Mouse (Mus musculus): ENCODE measurements around the gene Ednra.

The Ednra gene

DNA sequence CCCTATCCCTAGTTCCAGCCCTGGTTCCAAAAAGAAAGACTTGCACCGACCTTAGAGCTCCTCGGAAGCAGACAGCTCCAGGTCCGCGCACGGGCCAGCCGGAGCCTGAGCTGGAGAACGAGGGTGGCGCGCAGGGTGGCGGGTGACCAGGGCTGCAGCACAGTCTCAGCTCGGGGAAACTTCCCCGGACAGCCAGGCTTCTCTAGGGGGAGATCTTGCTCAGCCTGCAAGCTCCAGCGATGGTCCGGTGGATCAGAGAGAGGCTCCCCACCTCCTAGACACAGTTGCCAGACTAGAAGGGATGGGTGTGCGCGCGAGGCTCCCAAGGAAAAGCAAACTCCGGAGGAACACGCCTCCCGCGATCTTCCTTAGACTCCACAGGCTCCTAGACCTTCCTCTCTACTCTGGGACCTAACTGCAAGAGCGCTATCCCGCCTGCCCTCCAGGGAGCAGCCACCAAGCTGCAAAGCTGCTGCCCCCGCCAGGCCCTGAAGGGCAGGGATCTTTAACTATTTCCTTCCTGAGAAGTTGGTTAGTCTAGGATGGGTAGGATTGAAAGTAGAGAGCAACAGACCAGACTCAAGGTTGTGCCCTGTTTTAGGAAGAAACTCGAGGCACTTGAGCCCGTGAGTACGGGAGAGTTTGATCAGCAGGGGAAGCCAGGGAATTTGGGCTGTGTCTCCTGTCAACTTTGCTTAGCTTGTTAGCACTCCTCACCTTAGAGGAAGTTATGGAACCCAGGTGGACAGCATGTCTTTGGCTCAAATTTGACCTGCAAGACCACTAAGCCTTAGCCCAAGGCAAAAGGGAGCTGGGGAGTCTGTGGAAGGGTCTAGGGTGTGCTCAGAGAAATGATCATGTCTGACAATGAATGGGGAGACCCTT, at the start of gene Ednra:
Ednra (minus strand) TSS at position 419 of the 885 bp plus-strand sequence.
- no peak for DNase-seq (ENCODE audit: low spot score)

DNA sequence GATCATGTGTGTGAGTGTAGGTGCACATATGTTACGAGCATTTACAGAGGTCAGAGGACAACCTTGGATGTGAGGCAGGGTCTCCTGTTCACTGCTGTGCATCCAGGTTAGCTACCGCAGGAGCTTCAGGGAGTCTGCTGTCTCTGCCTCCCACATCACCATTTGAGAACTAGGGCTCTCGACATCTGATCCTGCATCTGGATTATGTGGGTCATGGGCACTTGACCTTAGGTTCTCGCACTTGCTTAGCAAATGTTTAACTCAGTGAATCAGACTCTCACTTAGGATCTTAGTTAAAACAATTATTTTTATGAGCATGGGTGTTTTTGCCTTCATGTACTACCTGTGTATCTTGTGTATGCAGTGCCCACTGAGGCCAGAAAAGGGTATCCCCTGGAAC, 49.6 kb upstream of the Ednra start:
- DNase-seq (ENCODE audit: low spot score), result no peak

- no peak for DNase-seq (ENCODE audit: low spot score)
Measured at GRCm38 (mm10) chr8:77773256-77773655, 49.0 kb upstream of the Ednra start.

- no peak for DNase-seq (ENCODE audit: low spot score)
Measured at GRCm38 (mm10) chr8:77772210-77772886, 48.1 kb upstream of the Ednra start.

GRCm38 (mm10) chr8:77770966-77771365, 46.7 kb upstream of the Ednra start:
- DNase-seq (ENCODE audit: low spot score), result no peak

GRCm38 (mm10) chr8:77768916-77769315, 44.7 kb upstream of the Ednra start:
- no peak for DNase-seq (ENCODE audit: low spot score)

DNA sequence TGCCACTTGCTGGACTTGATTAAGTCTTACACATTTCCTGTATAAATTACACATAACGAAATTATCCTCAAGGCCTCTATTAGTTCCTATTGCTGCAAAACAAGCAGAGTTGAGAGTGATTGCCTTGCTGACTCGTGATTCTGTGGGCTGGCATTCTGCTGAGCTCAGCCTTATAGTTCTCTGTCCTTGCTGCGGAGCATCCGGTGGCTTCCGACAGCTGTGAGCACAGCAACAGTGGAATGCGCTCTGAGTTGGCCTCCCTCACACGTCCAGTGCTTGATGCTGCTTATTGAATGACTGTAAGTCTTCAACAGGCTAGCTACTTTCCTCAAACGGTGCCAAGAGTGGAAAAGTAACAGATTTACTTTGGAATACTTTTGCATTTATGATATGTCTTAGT, 40.0 kb upstream of the Ednra start:
- DNase-seq (ENCODE audit: low spot score), result no peak

- no peak for DNase-seq (ENCODE audit: low spot score)
Measured at GRCm38 (mm10) chr8:77762967-77763366, 38.7 kb upstream of the Ednra start.

DNA sequence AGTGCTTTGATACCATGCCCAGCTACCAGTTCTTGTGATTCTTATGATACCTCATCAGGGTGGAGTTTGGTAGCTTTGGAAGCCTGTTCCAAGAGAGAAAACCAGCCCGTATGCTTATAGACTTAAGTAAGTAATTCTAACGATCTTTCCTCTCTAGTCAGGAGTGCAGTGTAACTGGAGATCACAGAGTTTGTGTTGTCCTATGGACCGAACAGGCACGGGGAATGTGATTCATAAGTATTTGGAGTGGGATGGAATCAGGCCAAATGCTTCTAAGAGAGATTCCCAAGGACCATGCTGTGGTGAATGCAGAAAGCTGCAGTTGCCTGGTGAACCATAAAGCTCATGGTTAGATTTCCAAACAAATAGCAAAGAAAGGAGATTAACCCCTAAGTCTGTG, 31.2 kb upstream of the Ednra start:
- DNase-seq (ENCODE audit: low spot score), result no peak

DNA sequence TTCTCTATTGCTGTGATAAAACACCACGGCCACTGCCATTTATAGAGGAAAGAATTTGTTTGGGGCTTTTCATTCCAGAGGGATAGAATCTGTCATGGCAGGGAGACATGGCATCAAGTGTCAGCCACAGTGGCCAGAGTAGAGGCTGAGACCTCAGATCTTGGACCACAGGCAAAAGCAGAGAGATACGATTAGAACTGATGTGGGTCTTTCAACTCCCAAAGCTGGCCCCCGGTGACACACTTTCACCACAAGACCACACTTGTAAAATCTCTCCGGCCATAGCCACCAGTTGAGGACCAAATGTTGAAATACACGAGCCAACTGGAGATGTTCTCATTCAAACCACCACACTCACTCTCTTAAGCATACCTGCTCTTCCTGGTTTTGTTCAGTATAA, 29.5 kb upstream of the Ednra start:
- no peak for DNase-seq (ENCODE audit: low spot score)

DNA sequence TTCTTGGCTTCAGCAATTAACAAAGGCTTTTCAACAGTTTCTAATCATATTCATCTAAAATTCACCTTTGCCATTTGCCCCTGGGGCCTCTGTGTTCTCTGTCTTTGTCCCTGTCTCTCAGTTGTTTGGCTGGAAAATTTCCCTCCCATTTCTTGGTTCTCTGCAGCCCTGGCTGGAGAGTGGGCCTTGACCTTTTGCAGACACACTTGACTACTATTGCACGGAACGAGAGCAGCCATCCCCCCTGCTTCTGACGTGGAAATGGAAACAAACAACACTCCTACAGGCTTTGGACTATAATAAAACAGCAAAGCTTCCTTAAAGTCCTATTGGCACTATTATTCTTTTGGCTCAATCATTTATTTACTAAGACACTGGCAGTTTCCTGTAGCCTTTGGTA, 27.8 kb upstream of the Ednra start:
- no peak for DNase-seq (ENCODE audit: low spot score)

DNA sequence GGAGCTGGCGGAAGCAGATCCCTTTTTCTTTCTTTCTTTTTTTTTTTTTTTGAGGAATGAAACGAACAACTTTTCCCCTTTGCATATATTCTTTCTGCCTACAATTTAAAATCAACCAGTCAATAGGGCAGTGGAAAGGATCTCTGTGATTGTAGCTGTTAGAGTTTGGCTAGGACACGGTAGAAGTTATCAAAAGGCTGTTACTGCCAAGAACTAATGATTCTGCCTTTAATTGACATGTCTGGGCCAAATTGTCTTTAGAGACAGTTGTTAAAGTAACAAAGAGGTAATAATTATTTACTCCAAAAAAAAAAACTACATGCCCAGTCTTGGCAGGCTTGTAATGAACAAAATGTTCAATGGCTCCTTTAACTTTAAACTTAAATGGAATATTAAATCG, 26.1 kb upstream of the Ednra start:
- DNase-seq (ENCODE audit: low spot score), result no peak

DNA sequence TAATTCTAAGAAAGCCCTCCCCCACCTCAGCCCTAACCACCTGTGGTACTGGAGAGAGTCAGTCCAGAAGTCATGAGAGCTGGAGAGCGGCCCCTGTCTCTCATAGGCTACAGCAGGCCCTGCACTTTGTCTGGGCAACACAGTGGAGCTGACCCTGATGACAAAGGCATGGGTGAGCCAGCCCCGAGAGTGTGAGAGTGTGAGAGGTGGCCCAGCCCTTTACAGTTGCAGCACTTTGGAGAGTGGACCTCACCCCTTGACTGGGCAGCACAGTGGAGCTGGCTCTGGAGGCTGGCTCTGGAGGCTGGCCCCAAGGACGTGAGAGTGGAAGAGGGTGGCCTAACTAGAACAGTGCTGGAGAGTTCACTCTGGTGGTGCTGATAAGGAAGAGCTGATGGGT, 20.2 kb upstream of the Ednra start:
- DNase-seq (ENCODE audit: low spot score), result no peak

DNA sequence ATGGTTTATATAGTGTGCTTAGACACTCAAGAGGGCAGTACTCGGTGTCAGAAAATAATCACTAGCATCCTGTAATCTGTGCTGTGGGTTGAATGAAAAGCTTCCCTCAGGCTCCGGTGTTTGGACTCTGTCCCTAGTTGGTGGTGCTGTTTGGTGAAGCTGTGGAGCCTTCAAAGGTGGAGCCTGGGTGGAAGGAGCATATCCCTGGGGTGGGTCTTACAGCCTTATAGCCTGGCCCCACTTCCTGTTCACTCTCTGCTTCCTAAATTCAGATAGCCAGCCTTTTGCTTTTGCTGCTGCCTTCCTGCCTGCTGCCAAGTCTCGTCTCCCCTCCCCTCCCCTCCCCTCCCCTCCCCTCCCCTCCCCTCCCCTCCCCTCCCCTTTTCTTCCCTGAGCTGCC, 18.1 kb upstream of the Ednra start:
- DNase-seq (ENCODE audit: low spot score), result no peak

DNA sequence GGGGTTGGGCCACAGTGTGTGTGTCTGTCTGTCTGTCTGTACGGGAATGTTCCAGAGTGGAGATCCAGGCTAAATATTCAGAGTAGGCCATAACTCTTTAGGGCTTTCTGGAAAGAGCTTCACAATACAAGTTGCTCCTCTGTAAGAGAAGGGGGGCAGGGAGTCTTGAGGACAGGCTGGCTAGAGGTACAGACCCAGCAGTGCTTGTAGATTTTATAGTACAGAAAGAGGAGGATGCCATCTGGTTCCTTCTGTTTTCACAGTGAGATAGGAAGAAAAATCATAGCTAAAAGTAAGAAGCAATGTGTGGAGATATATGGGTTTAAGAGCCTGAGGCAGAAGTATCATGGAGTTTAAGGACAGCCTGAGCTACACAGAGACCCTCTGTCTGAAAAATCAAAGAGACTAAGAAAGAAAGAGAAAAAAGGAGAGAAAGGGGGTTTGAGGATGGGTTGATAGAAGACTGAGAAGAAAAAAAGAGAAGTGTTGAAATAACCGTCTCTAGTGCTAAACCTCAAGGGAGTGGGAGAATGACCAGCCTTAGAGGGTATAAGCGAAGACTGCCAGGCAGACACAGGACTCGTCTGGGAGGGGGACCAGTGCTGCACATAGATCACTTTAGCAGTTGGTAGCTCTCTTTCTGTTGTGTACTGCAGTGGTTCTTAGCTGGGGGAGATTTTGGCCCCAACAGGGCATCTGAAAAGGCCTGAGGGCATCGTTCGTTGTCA, 16.9 kb upstream of the Ednra start:
- DNase-seq (ENCODE audit: low spot score), result no peak

GRCm38 (mm10) chr8:77738419-77738818, 14.2 kb upstream of the Ednra start:
- DNase-seq (ENCODE audit: low spot score), result no peak

- DNase-seq (ENCODE audit: low spot score), result no peak
Measured at GRCm38 (mm10) chr8:77737327-77737726, 13.1 kb upstream of the Ednra start.

GRCm38 (mm10) chr8:77733792-77734191, 9.5 kb upstream of the Ednra start:
- DNase-seq (ENCODE audit: low spot score), result no peak

- DNase-seq (ENCODE audit: low spot score), result no peak
Measured at GRCm38 (mm10) chr8:77732964-77733363, 8.7 kb upstream of the Ednra start.

DNA sequence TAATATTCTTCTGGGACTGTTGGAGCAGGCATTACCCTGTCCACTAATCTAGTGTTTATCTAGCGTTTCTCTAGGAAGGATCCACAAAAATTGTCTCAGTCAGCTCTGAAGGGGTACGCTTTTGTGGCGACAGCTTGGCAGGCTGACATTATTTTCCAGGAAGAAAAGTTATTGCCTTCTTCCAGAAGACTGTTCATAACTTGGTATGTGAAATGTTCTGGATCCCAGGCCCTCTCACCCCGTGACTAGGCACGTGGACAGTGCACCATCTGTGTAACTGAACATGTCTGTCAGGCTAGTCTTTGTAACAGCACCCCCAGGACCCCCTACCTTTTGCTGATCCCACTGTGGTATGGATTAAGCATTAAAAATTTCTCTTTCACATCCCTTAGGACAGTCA, 1.1 kb upstream of the Ednra start:
- no peak for DNase-seq (ENCODE audit: low spot score)

GRCm38 (mm10) chr8:77723534-77724045, 674 bp downstream of the Ednra start:
- DNase-seq (ENCODE audit: low spot score), result no peak

- DNase-seq (ENCODE audit: low spot score), result no peak
Measured at GRCm38 (mm10) chr8:77723018-77723417, 1.2 kb downstream of the Ednra start.

DNA sequence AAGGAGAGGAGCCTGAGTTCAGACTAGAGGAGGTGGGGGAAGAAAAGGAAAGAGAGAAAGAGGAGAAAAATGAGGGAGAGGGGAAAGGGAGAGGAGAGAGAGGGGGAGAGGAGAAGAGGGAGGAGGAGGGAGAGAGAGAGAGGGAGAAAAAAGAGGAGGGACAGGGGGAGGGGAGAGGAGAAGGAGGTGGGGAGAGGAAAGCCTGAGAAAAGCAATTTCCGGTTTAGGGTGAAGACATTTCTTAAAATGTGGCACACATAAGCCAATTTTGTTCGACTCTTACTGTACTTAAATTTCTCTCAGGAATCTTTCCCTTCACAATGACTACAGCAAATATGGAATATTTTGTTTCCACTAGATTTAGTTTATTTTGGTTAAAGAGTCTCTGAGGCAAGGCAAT, 5.3 kb downstream of the Ednra start:
- no peak for DNase-seq (ENCODE audit: low spot score)
